Mouse (Mus musculus): ENCODE measurements around the gene Map3k1. TPM values are rescaled to one million over a fixed set of nuclear protein-coding genes. Genes with fewer than 3 reads are reported as not detected.

The Map3k1 gene
- polyA plus RNA-seq, 1 experiment from 2014 or later: 23.6 TPM

DNA sequence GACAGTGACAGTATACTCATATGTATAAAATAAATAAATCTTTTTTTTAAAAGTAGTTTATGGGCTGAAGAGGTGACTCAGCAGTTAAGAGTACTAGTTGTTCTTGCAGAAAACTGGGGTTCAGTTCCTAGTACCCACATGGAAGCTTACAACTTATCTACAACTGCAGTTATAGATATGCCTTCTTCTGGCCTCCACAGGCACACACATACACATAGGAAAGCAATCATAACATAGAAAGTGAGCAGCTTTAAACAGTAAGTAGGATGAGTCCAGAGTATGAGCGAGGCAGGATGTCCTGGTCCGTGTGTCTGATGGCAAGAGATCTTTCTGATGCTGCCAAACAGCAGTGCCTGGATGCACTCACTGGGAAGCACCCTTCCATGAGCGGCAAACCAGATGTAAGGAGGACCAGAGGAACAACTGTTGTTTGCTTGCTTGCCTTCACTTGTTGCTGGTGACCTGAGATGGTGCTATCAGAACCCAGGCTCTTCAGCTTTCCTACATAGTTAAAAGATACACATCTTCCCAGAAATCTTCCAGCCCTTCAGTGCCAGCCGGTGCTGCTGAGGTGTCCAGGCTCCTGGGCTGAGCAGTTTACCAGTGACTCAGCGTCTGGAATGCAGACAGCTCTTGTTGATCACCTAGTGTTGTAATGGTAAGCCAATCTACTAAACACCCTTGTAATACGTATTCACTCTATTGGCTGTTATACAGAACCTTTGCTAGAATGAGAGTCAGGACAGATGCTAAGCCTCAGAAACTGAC lies 64.4 kb downstream of the Map3k1 start:
- H3K27ac ChIP-seq (ENCODE audit: low read length): no peak overlapping the region
- peaks cover 14% of the 10 kb centered on the region for H3K36me3 ChIP-seq (ENCODE audit: control insufficient read depth, insufficient read depth, low read length)
- H3K4me3 ChIP-seq (replicated peaks; ENCODE audit: low read length): no peak overlapping the region
- H3K9me3 ChIP-seq (replicated peaks; ENCODE audit: control insufficient read depth, low read length): no peaks in the 10 kb centered on the region
- no peak overlapping the region for H3K9ac ChIP-seq (ENCODE audit: low read length)
- H3K4me1 ChIP-seq (ENCODE audit: control insufficient read depth, insufficient read depth, low read length): no peaks in the 10 kb centered on the region
- H3K27me3 ChIP-seq (ENCODE audit: control insufficient read depth, insufficient read depth, low read length): no peaks in the 10 kb centered on the region
- 67% methylated on average over 6 of the region's 6 CpGs for WGBS
- H3K4me2 ChIP-seq (ENCODE audit: low read depth, low read length): no peak overlapping the region
- ATAC-seq (ENCODE audit: insufficient read depth, low FRiP score): no peak

DNA sequence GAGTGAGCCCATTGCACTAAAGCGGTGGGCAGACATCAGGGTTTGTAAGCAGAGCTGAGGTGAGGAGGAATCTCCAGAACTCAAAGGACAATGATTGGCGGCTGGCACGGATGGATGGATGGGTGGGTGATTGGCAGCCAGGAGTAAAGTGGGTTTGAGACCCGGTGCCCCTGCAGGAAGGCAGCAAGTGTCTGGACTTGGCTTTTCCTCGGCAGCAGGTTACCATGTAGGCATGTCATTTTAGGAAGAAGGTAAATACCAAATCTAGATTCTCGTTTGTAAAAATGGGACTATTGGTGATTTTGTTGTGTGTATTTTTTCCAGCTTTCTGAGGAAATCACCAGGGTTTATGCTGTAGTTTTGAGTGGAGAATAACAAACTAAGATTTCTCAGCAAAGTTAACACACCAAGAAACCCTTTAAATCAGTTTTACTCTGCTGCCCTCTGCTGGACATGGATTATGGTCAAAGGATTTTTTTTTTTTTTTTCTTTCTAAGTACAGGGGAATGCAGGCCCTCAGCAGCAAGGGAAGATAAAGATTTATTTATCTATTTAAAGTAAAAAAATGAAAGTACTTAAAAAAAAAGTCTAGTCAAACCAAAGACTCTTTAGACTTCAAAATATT lies 66.7 kb downstream of the Map3k1 start:
- Histone ChIP-seq H3K4me1 (ENCODE audit: control insufficient read depth, insufficient read depth, low read length) (no peaks in the 10 kb centered on the region), H3K4me2 (ENCODE audit: low read depth, low read length) (no peak overlapping the region), H3K9ac (ENCODE audit: low read length) (no peak overlapping the region), H3K27ac (ENCODE audit: low read length) (no peak overlapping the region), H3K27me3 (ENCODE audit: control insufficient read depth, insufficient read depth, low read length) (no peaks in the 10 kb centered on the region), H3K4me3 (replicated peaks; ENCODE audit: low read length) (no peak overlapping the region), H3K36me3 (ENCODE audit: control insufficient read depth, insufficient read depth, low read length) (no peaks in the 10 kb centered on the region; the same call in 1 of the 2 replicates), H3K9me3 (replicated peaks; ENCODE audit: control insufficient read depth, low read length) (no peaks in the 10 kb centered on the region)
- ATAC-seq (ENCODE audit: insufficient read depth, low FRiP score): no peak
- 61% methylated on average over 6 of the region's 6 CpGs for WGBS

DNA sequence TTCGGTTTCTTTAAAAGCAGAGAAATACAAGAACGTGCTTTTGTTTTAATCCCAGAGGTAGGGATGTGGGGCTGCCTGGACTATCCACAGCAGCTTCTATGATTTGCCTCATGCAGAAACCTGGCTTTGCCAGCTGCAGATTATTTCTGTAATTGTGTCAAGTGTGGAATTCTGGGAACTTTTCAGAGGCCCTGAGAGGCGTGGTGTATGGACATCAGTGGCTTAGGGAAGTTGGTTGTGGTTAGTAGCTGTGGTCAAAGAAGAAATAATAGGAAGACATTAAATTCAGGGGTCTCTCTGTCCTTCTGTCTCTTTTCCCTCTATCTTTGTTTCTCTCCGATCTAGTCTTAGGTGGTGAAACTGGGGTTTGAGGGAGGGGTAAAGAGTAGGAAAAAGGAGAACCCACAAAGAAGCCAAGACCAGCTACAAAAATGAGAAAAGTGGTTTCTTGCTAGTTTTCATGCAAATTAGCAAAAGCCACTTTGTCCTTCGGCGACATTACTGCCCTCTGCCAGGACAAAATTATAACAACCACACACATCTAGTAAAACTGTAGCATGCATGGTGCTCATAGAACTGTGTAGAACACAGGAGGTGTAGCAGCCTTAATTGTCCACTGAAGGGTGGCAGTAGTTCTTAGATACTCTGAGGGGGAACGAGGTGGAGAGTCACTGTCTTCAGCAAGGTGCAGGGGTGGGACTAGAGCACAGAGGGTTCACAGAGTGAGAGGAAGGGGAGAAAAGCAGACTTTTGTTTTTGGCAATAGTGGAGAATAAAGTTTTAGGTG lies 67.4 kb downstream of the Map3k1 start:
- WGBS: 73% methylated on average over 7 of the region's 7 CpGs
- ATAC-seq (ENCODE audit: insufficient read depth, low FRiP score): no peak
- no peak overlapping the region for H3K9ac ChIP-seq (ENCODE audit: low read length)
- H3K4me1 ChIP-seq (ENCODE audit: control insufficient read depth, insufficient read depth, low read length): no peaks in the 10 kb centered on the region
- no peaks in the 10 kb centered on the region; the same call in 1 of the 2 replicates for H3K36me3 ChIP-seq (ENCODE audit: control insufficient read depth, insufficient read depth, low read length)
- no peak overlapping the region for H3K4me2 ChIP-seq (ENCODE audit: low read depth, low read length)
- H3K9me3 ChIP-seq (replicated peaks; ENCODE audit: control insufficient read depth, low read length): no peaks in the 10 kb centered on the region
- no peak overlapping the region for H3K27ac ChIP-seq (ENCODE audit: low read length)
- no peak overlapping the region for H3K4me3 ChIP-seq (replicated peaks; ENCODE audit: low read length)
- no peaks in the 10 kb centered on the region for H3K27me3 ChIP-seq (ENCODE audit: control insufficient read depth, insufficient read depth, low read length)

DNA sequence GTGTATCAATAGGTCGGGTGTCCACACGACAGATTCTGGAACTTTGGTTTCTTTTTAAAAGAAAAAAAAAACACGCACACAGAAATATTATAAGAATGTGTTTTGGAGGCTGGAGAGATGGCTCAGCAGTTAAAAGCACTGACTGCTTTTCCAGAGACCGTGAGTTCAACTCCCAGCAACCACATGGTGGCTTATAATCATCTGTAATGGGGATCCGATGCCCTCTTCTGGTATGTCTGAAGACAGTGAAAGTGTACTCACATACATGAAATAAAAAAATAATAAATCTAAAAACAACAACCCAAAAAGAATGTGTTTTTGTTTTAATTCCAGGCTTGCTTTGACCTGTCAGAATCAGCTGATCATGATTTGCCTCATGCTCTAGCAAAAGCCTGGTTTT lies 81.9 kb downstream of the Map3k1 start:
- Histone ChIP-seq H3K36me3 (ENCODE audit: control insufficient read depth, insufficient read depth, low read length) (no peaks in the 10 kb centered on the region), H3K4me3 (replicated peaks; ENCODE audit: low read length) (no peak overlapping the region), H3K27me3 (ENCODE audit: control insufficient read depth, insufficient read depth, low read length) (no peaks in the 10 kb centered on the region), H3K9me3 (replicated peaks; ENCODE audit: control insufficient read depth, low read length) (peaks cover 4% of the 10 kb centered on the region), H3K27ac (ENCODE audit: low read length) (no peak overlapping the region), H3K9ac (ENCODE audit: low read length) (no peak overlapping the region), H3K4me2 (ENCODE audit: low read depth, low read length) (no peak overlapping the region), H3K4me1 (ENCODE audit: control insufficient read depth, insufficient read depth, low read length) (peaks cover 6% of the 10 kb centered on the region)
- ATAC-seq (ENCODE audit: insufficient read depth, low FRiP score): no peak
- WGBS: 92% methylated on average over 5 of the region's 5 CpGs

DNA sequence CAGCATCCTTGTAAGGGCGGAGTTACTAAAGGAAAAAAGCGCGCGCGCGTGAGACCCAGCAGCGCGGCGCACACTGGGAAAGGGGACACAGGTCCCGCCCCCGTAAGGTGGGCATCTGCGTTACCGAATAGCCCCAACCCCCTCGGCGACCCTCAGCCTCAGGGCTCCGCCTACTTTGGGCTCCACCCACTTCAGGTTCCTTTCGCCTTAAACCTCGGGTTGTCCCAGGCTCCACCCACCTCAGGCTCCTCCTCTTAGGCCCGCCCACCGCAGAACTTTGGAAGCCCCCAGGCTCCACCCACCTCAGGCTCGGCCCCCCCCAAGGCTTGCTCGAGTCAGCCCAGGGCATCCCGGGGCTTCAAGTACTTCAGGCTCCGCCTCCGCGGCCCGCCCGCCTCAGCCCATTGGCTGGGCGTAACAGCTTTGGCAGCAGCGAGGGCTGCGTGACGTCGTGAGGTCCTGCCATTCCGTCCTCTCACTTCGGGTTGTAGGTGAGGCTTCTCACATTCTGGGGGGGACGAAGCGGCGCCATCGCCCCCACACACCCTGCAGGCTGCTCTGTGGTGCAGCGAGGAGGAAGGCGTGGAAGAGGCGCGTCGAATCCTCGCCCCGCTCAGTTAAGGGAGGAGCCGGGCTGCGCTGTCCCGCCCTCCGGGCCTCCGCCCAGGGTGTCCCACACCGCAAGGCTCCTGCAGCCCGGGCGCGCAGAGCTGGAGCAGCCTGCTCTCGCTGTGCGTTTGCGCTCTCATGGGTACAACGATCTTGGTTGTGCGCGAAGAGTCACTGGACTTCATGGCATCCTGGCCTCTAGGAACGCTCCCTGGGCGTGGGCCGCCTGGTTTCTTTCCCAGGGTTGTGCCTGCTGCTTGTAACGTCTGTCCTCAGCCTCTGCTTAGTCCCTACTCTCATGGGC lies 83.4 kb downstream of the Map3k1 start:
- Histone ChIP-seq H3K4me1 (ENCODE audit: control insufficient read depth, insufficient read depth, low read length) (peaks cover 6% of the 10 kb centered on the region), H3K36me3 (ENCODE audit: control insufficient read depth, insufficient read depth, low read length) (no peaks in the 10 kb centered on the region), H3K9ac (ENCODE audit: low read length) (peak overlapping the region; percentile 90), H3K4me3 (replicated peaks; ENCODE audit: low read length) (peak overlapping the region; percentile 71), H3K27ac (ENCODE audit: low read length) (peak overlapping the region; percentile 93), H3K4me2 (ENCODE audit: low read depth, low read length) (peak overlapping the region; percentile 84), H3K27me3 (ENCODE audit: control insufficient read depth, insufficient read depth, low read length) (no peaks in the 10 kb centered on the region), H3K9me3 (replicated peaks; ENCODE audit: control insufficient read depth, low read length) (peaks cover 4% of the 10 kb centered on the region)
- ATAC-seq (ENCODE audit: insufficient read depth, low FRiP score): peak; percentile 99
- under 1% methylated on average over 65 of the region's 65 CpGs for WGBS

DNA sequence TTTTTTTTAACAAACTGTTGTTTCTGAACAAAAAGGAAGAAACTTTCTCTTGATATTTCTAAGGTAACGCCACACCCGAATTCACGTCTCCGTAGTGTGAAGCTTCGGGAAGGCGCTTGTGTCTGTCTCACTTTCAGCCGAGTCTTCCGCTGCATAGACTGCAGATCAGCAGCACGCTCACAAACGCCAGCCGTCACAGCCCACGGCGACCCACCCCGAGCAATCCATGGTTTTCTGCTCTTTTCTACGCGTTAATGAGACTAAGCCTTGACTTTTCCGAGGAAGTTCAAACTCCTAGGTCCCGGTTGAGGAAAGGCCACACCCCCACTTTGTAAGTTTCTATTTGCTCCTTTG lies 84.0 kb downstream of the Map3k1 start:
- H3K9ac ChIP-seq (ENCODE audit: low read length): peak overlapping the region; percentile 77
- WGBS: under 1% methylated on average over 18 of the region's 18 CpGs

DNA sequence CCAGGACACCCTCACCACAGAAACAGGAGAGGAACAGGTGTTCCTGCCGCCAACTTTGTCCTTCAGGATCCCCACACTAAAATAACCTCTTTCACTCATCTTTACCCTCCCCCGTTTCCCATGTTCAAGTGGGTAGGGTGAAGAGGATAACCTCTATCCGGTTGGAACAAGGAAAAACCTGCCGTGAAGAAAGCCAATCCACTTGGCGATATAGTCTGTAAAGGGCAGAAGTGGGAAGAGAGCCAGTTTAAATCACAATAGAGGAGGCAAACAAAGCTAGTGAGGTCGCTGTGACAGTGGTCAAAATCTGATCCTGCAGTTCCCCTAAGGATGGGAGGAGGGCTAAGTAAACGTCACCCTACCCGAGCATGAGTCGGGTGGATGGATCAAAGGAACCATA lies 89.1 kb downstream of the Map3k1 start:
- peaks cover 6% of the 10 kb centered on the region for H3K4me1 ChIP-seq (ENCODE audit: control insufficient read depth, insufficient read depth, low read length)
- no peaks in the 10 kb centered on the region for H3K9me3 ChIP-seq (replicated peaks; ENCODE audit: control insufficient read depth, low read length)
- peaks cover 4% of the 10 kb centered on the region; the same call in 1 of the 2 replicates for H3K36me3 ChIP-seq (ENCODE audit: control insufficient read depth, insufficient read depth, low read length)
- H3K4me2 ChIP-seq (ENCODE audit: low read depth, low read length): no peak overlapping the region
- no peak overlapping the region for H3K27ac ChIP-seq (ENCODE audit: low read length)
- 57% methylated on average over 9 of the region's 9 CpGs for WGBS
- no peak overlapping the region for H3K9ac ChIP-seq (ENCODE audit: low read length)
- H3K4me3 ChIP-seq (replicated peaks; ENCODE audit: low read length): no peak overlapping the region
- H3K27me3 ChIP-seq (ENCODE audit: control insufficient read depth, insufficient read depth, low read length): no peaks in the 10 kb centered on the region
- no peak for ATAC-seq (ENCODE audit: insufficient read depth, low FRiP score)

More for the DNA sequence above, 84.0 kb downstream of the Map3k1 start:
- no peaks in the 10 kb centered on the region for H3K27me3 ChIP-seq (ENCODE audit: control insufficient read depth, insufficient read depth, low read length)
- H3K4me2 ChIP-seq (ENCODE audit: low read depth, low read length): peak overlapping the region; percentile 69
- H3K4me3 ChIP-seq (replicated peaks; ENCODE audit: low read length): peak overlapping the region; percentile 71
- H3K4me1 ChIP-seq (ENCODE audit: control insufficient read depth, insufficient read depth, low read length): peaks cover 6% of the 10 kb centered on the region
- H3K36me3 ChIP-seq (ENCODE audit: control insufficient read depth, insufficient read depth, low read length): no peaks in the 10 kb centered on the region
- peak overlapping the region; percentile 74 for H3K27ac ChIP-seq (ENCODE audit: low read length)
- no peak for ATAC-seq (ENCODE audit: insufficient read depth, low FRiP score)
- H3K9me3 ChIP-seq (replicated peaks; ENCODE audit: control insufficient read depth, low read length): peaks cover 4% of the 10 kb centered on the region

DNA sequence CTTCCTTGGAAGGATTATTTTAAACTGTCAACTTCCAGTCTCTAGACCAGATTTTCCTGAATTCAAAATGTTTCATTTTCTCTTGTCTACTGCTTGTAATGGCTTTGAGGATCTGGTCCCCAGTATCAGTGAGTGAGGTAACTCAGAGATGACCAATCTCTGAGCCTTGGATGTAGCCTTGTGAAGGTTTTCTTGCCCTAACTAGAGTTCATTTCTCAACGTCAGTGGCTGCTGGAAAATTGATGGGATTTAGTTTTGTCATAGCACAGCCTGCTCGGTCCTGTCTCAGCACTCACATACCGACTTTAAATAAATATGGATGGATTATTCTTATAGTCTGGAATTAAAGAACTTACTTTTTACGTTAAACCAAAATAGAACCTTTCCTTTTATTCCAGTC lies 98.3 kb downstream of the Map3k1 start:
- peaks cover 54% of the 10 kb centered on the region for H3K36me3 ChIP-seq (ENCODE audit: control insufficient read depth, insufficient read depth, low read length)
- no peak overlapping the region for H3K4me3 ChIP-seq (replicated peaks; ENCODE audit: low read length)
- no peaks in the 10 kb centered on the region for H3K9me3 ChIP-seq (replicated peaks; ENCODE audit: control insufficient read depth, low read length)
- H3K27ac ChIP-seq (ENCODE audit: low read length): no peak overlapping the region
- ATAC-seq (ENCODE audit: insufficient read depth, low FRiP score): no peak
- WGBS: 82% methylated on average over 4 of the region's 4 CpGs
- no peaks in the 10 kb centered on the region for H3K27me3 ChIP-seq (ENCODE audit: control insufficient read depth, insufficient read depth, low read length)
- no peak overlapping the region for H3K4me2 ChIP-seq (ENCODE audit: low read depth, low read length)
- H3K4me1 ChIP-seq (ENCODE audit: control insufficient read depth, insufficient read depth, low read length): no peaks in the 10 kb centered on the region
- no peak overlapping the region for H3K9ac ChIP-seq (ENCODE audit: low read length)
